In genomic region chr13:112927287-112928001, GRCm38 (mm10) we compare ENCODE assay signal across 8 mouse cellular contexts. TPM values are rescaled to one million over a fixed set of nuclear protein-coding genes. Genes with fewer than 3 reads are reported as not detected.
DNase-seq lines count a peak whose midpoint lies in the region; ATAC-seq and TF ChIP-seq lines count a peak whose summit lies in the region.

Gene Mtrex, minus strand, starts transcription at chr13:112927398.
Gene Dhx29, plus strand, starts transcription at chr13:112927454.

- H3K4me3 ChIP-seq in ES-E14 (ENCODE audit: insufficient read depth in 1 of 2, low read depth in 1 of 2, low read length in 2 of 2, poor library complexity in 1 of 2, severe bottlenecking in 1 of 2), result peak within 1 kb of the TSS; percentile 91 to 96
- peak within 1 kb of the TSS; percentile 62 for H3K4me3 ChIP-seq in forebrain, embryonic 15.5 days
- H3K4me3 ChIP-seq in lung, adult 2 months (replicated peaks; ENCODE audit: extremely low read depth, low read depth, low read length), result peak within 1 kb of the TSS; percentile 95

- H3K9ac ChIP-seq in ES-E14 (ENCODE audit: insufficient read depth, low read depth, low read length, poor library complexity, severe bottlenecking), result peak within 1 kb of the TSS; percentile 92
- peak within 1 kb of the TSS; percentile 82 for H3K9ac ChIP-seq in forebrain, embryonic 15.5 days (replicated peaks)

- no peaks in the 10 kb centered on the region for H3K9me3 ChIP-seq in ES-E14 (ENCODE audit: control insufficient read depth, insufficient read depth, low read depth, low read length)
- no peaks in the 10 kb centered on the region for H3K9me3 ChIP-seq in forebrain, embryonic 15.5 days

- H3K27me3 ChIP-seq in forebrain, embryonic 15.5 days, result no peaks in the 10 kb centered on the region

- TF ChIP-seq POLR2A in lung, adult 2 months (IDR thresholded peaks at IDR 0.05; ENCODE audit: borderline replicate concordance, extremely low read depth, low read depth, low read length), result peak; percentile 52; the same call in 1 of the 2 replicates

- under 1% methylated on average over 57 of the region's 57 CpGs for WGBS in forebrain, embryonic 15.5 days
- under 1% methylated on average over 57 of the region's 57 CpGs for WGBS in lung, adult 2 months

- in situ Hi-C loops in ES-E14 (cut with MboI; ENCODE audit: low sequenced_read_pairs in 2 of 2, unreplicated experiment in 2 of 2), result no loop called here

- peak; percentile 99 for ATAC-seq in forebrain, embryonic 15.5 days (replicated peaks)
- ATAC-seq in neutrophil, adult 5-6 weeks (ENCODE audit: extremely low read depth, insufficient number of reproducible peaks, low FRiP score, poor library complexity, severe bottlenecking), result peak; percentile 95

- no peak for TF ChIP-seq CTCF in lung, adult 2 months (IDR thresholded peaks at IDR 0.05; ENCODE audit: insufficient read depth, low read length)

- peak; percentile 97 for DNase-seq in ES-E14 (ENCODE audit: low read depth, low spot score)
- peak; percentile 98 for DNase-seq in cerebellum, adult 11-12 months
- peak; percentile 96 for DNase-seq in heart, postnatal 25 days (ENCODE audit: low spot score)
- DNase-seq in layer of hippocampus, adult 18-20 months (ENCODE audit: low spot score in 2 of 2), result peak; percentile 98 to 100
- DNase-seq in lung, adult 2 months, result peak; percentile 99
- DNase-seq in thymus, adult 18-20 months, result peak; percentile 93 to 96

- peak within 1 kb of the TSS; percentile 56 for H3K4me2 ChIP-seq in forebrain, embryonic 15.5 days (replicated peaks)

- peaks cover 4 to 6% of the 10 kb centered on the region in 2 experiments; a peak in 3 of 4 replicates for H3K4me1 ChIP-seq in ES-E14 (ENCODE audit: control insufficient read depth in 2 of 2, insufficient read depth in 2 of 2, low read length in 2 of 2, poor library complexity in 1 of 2)
- peaks cover 31% of the 10 kb centered on the region for H3K4me1 ChIP-seq in forebrain, embryonic 15.5 days
- peaks cover 7% of the 10 kb centered on the region for H3K4me1 ChIP-seq in lung, adult 2 months (ENCODE audit: control insufficient read depth, insufficient read depth, low read length)

- intact Hi-C loops in heart, postnatal 25 days (cut with DNase I), result no loop called here

- peaks cover 6% of the 10 kb centered on the region; the same call in 1 of the 2 replicates for H3K36me3 ChIP-seq in ES-E14 (ENCODE audit: control insufficient read depth, insufficient read depth, low read length, poor library complexity, severe bottlenecking)
- peaks cover 10% of the 10 kb centered on the region for H3K36me3 ChIP-seq in forebrain, embryonic 15.5 days

- H3K27ac ChIP-seq in ES-E14 (ENCODE audit: insufficient read depth, low read depth, low read length, poor library complexity, severe bottlenecking), result peak within 1 kb of the TSS; percentile 41; the same call in 1 of the 2 replicates
- H3K27ac ChIP-seq in forebrain, embryonic 15.5 days (replicated peaks), result peak within 1 kb of the TSS; percentile 94

TF ChIP-seq in ES-E14, 5 proteins besides CTCF, POLR2A, EP300 and RAD21:
- TF ChIP-seq HCFC1 (IDR thresholded peaks at IDR 0.05; ENCODE audit: borderline replicate concordance, insufficient read depth, low read length) (peak; percentile 78; the same call in 1 of the 2 replicates), ZC3H11A (IDR thresholded peaks at IDR 0.05; ENCODE audit: borderline replicate concordance, low read depth, low read length) (no peak)

RNA-seq across cellular contexts. Expression of gene Mtrex, which starts in this region (rescaled TPM):
- 61.8 and 77.1 TPM in 2 replicates for total RNA-seq in ES-E14 (2012; rRNA removed)
- polyA plus RNA-seq in forebrain, embryonic 15.5 days (2015; fragmentation: Nextera tagmentation; extraction: Ambion mirVana), result 65.0 and 67.7 TPM in 2 replicates
- 10 to 100 TPM; 26.0 to 26.5 TPM for total RNA-seq in heart, postnatal 25 days (2021)
- total RNA-seq in layer of hippocampus, adult 18-20 months (2021), result 10 to 100 TPM; 45.4 to 47.2 TPM
- polyA plus RNA-seq in lung, adult 2 months (2012; rRNA removed), result 5.0 and 8.2 TPM in 2 replicates
- total RNA-seq in neutrophil, adult 5-6 weeks (2017), result 61.5 and 63.5 TPM in 2 replicates

RNA-seq across cellular contexts. Expression of gene Dhx29, which starts in this region (rescaled TPM):
- 25.3 and 33.2 TPM in 2 replicates for total RNA-seq in ES-E14 (2012; rRNA removed)
- 31.6 and 34.9 TPM in 2 replicates for polyA plus RNA-seq in forebrain, embryonic 15.5 days (2015; fragmentation: Nextera tagmentation; extraction: Ambion mirVana)
- 10 to 100 TPM; 13.1 to 13.2 TPM for total RNA-seq in heart, postnatal 25 days (2021)
- 10 to 100 TPM; 25.2 to 26.4 TPM for total RNA-seq in layer of hippocampus, adult 18-20 months (2021)
- 3.3 and 5.4 TPM in 2 replicates for polyA plus RNA-seq in lung, adult 2 months (2012; rRNA removed)
- 19.6 and 21.6 TPM in 2 replicates for total RNA-seq in neutrophil, adult 5-6 weeks (2017)

Comparison
In these comparisons a context has a peak if more than half of its experiments do, and no peak if none do; other contexts are left out.
1. Peak in every context shown above with its lines: DNase-seq, ATAC-seq, H3K4me3 ChIP-seq and H3K27ac ChIP-seq.